Mouse (Mus musculus) CH12.LX (cell line): ENCODE results near the gene Rep15. TPM values are rescaled to one million over a fixed set of nuclear protein-coding genes. Genes with fewer than 3 reads are reported as not detected.
A peak's percentile ranks its signal among the peaks of the same experiment; 100 is the strongest.

Experiments
- DNase-seq: peaks from one replicate; pipeline ENCODE4 v3.0.0-alpha.2; 2013; ENCODE audit errors: extremely low read depth
- H3K27ac ChIP-seq: 2 replicates; pipeline ENCODE4 v1.5.1; 2012; ENCODE audit warnings: low read depth, mild to moderate bottlenecking, control low read depth, moderate library complexity; ENCODE audit not compliant: insufficient read depth
- H3K27me3 ChIP-seq: replicated peaks from 2 replicates; pipeline ENCODE3; 2012; ENCODE audit warnings: inconsistent platforms
- H3K36me3 ChIP-seq, 2 experiments: replicated peaks in 1 of 2; 2 replicates each; pipeline versions ENCODE3 to v1.6.1; 2012; ENCODE audit warnings: inconsistent platforms in 1 of 2, low read length in 1 of 2, mild to moderate bottlenecking in 1 of 2, mixed read lengths in 1 of 2, moderate library complexity in 1 of 2; ENCODE audit not compliant: control insufficient read depth in 1 of 2, insufficient read depth in 1 of 2
- H3K4me1 ChIP-seq, 2 experiments: 2 replicates each; pipeline ENCODE4 v1.6.1; 2012; ENCODE audit warnings: inconsistent platforms in 1 of 2, moderate library complexity in 1 of 2; ENCODE audit not compliant: insufficient read depth in 2 of 2, control insufficient read depth in 1 of 2
- H3K4me2 ChIP-seq: 2 replicates; pipeline ENCODE4 v1.6.1; 2012; ENCODE audit warnings: low read depth, mild to moderate bottlenecking, control low read depth; ENCODE audit not compliant: poor library complexity, insufficient read depth, severe bottlenecking
- H3K4me3 ChIP-seq, 3 experiments: fragments of 150-350 bp in 1 of 3; sonication (generic) in 1 of 3; replicated peaks in 1 of 3; 2 replicates each; pipeline versions ENCODE3 to v1.5.1; 2011 to 2012; ENCODE audit warnings: low read depth in 2 of 3, low read length in 2 of 3, mild to moderate bottlenecking in 2 of 3, moderate library complexity in 2 of 3, control low read depth in 1 of 3, improper control_type of control experiment in 1 of 3, inconsistent platforms in 1 of 3, mixed read lengths in 1 of 3; ENCODE audit not compliant: poor library complexity in 1 of 3
- H3K79me2 ChIP-seq: replicated peaks from 2 replicates; pipeline ENCODE4 v1.6.1; 2012; ENCODE audit warnings: mild to moderate bottlenecking, moderate library complexity; ENCODE audit not compliant: control insufficient read depth, poor library complexity, insufficient read depth, severe bottlenecking; ENCODE audit errors: extremely low read depth
- H3K9ac ChIP-seq: 2 replicates; pipeline ENCODE4 v1.6.1; 2012; ENCODE audit warnings: low read depth, mild to moderate bottlenecking, control low read depth, moderate library complexity; ENCODE audit not compliant: insufficient read depth
- H3K9me3 ChIP-seq: replicated peaks from 2 replicates; pipeline ENCODE3; 2012; ENCODE audit warnings: low read length, inconsistent platforms, mixed read lengths
- BHLHE40 ChIP-seq: IDR thresholded peaks from 2 replicates; pipeline ENCODE4 v1.6.1; 2011; ENCODE audit warnings: mild to moderate bottlenecking, low read depth, low read length, improper control_type of control experiment
- CHD1 ChIP-seq: IDR thresholded peaks from 2 replicates; pipeline ENCODE4 v1.6.1; 2012; ENCODE audit warnings: low read depth, low read length, improper control_type of control experiment, inconsistent platforms
- CHD2 ChIP-seq: IDR thresholded peaks from 2 replicates; pipeline ENCODE4 v1.6.1; 2011; ENCODE audit warnings: low read length, improper control_type of control experiment
- CTCF ChIP-seq, 2 experiments: IDR thresholded peaks in 1 of 2; conservative IDR thresholded peaks in 1 of 2; 2 replicates each; pipeline ENCODE4 v1.5.1; 2011 to 2012; ENCODE audit warnings: low read depth in 2 of 2, low read length in 2 of 2, improper control_type of control experiment in 1 of 2, inconsistent platforms in 1 of 2, mild to moderate bottlenecking in 1 of 2, moderate library complexity in 1 of 2
- ETS1 ChIP-seq: conservative IDR thresholded peaks from 2 replicates; pipeline ENCODE4 v1.6.1; 2012; ENCODE audit warnings: low read depth, mild to moderate bottlenecking, inconsistent platforms, low read length, improper control_type of control experiment, moderate library complexity
- GABPA ChIP-seq: IDR thresholded peaks from 2 replicates; pipeline ENCODE4 v1.6.1; 2012; ENCODE audit warnings: low read depth, low read length, improper control_type of control experiment, inconsistent platforms; ENCODE audit not compliant: insufficient replicate concordance
- IRF4 ChIP-seq: IDR thresholded peaks from 2 replicates; pipeline ENCODE4 v1.6.1; 2014; ENCODE audit warnings: low read depth, mild to moderate bottlenecking, inconsistent platforms, low read length, improper control_type of control experiment
- JUND ChIP-seq: conservative IDR thresholded peaks from 2 replicates; pipeline ENCODE4 v1.6.1; 2011; ENCODE audit warnings: low read depth, low read length, improper control_type of control experiment
- KAT2A ChIP-seq: IDR thresholded peaks from 2 replicates; pipeline ENCODE4 v1.6.1; 2012; ENCODE audit warnings: low read length, improper control_type of control experiment, inconsistent platforms; ENCODE audit not compliant: insufficient replicate concordance
- MAX ChIP-seq: IDR thresholded peaks from 2 replicates; pipeline ENCODE4 v1.6.1; 2011; ENCODE audit warnings: low read length, improper control_type of control experiment
- MXI1 ChIP-seq: IDR thresholded peaks from 2 replicates; pipeline ENCODE4 v1.6.1; 2011; ENCODE audit warnings: mild to moderate bottlenecking, low read depth, low read length, improper control_type of control experiment
- MYC ChIP-seq: IDR thresholded peaks from 2 replicates; pipeline ENCODE4 v1.6.1; 2011; ENCODE audit warnings: low read depth, mild to moderate bottlenecking, improper control_type of control experiment, low read length
- NELFE ChIP-seq: IDR thresholded peaks from 2 replicates; pipeline ENCODE4 v1.6.1; 2011; ENCODE audit warnings: low read depth, low read length, improper control_type of control experiment
- NRF1 ChIP-seq: IDR thresholded peaks from 2 replicates; pipeline ENCODE4 v1.6.1; 2014; ENCODE audit warnings: low read depth, mild to moderate bottlenecking, inconsistent platforms, low read length, improper control_type of control experiment, moderate library complexity
- PAX5 ChIP-seq: IDR thresholded peaks from 2 replicates; pipeline ENCODE4 v1.6.1; 2012; ENCODE audit warnings: low read length, inconsistent platforms, mixed read lengths
- POLR2A ChIP-seq: IDR thresholded peaks from 2 replicates; pipeline ENCODE4 v1.6.1; 2011; ENCODE audit warnings: low read depth, mild to moderate bottlenecking, improper control_type of control experiment, low read length
- RAD21 ChIP-seq: IDR thresholded peaks from 2 replicates; pipeline ENCODE4 v1.6.1; 2011; ENCODE audit warnings: low read depth, mild to moderate bottlenecking, low read length, improper control_type of control experiment, moderate library complexity
- RCOR1 ChIP-seq: conservative IDR thresholded peaks from 2 replicates; pipeline ENCODE4 v1.6.1; 2012; ENCODE audit warnings: low read depth, mild to moderate bottlenecking, inconsistent platforms, low read length, improper control_type of control experiment
- SIN3A ChIP-seq: IDR thresholded peaks from 2 replicates; pipeline ENCODE4 v1.6.1; 2012; ENCODE audit warnings: low read length, improper control_type of control experiment, inconsistent platforms
- TBP ChIP-seq: conservative IDR thresholded peaks from 2 replicates; pipeline ENCODE4 v1.6.1; 2011; ENCODE audit warnings: low read depth, low read length, improper control_type of control experiment
- TCF12 ChIP-seq: IDR thresholded peaks from 2 replicates; pipeline ENCODE4 v1.6.1; 2014; ENCODE audit warnings: low read depth, mild to moderate bottlenecking, inconsistent platforms, low read length, improper control_type of control experiment
- USF1 ChIP-seq: IDR thresholded peaks from 2 replicates; pipeline ENCODE4 v1.6.1; 2014; ENCODE audit warnings: low read depth, mild to moderate bottlenecking, inconsistent platforms, low read length, improper control_type of control experiment
- USF2 ChIP-seq: conservative IDR thresholded peaks from 2 replicates; pipeline ENCODE4 v1.6.1; 2011; ENCODE audit warnings: low read depth, low read length, improper control_type of control experiment
- ZC3H11A ChIP-seq: IDR thresholded peaks from 2 replicates; pipeline ENCODE4 v1.6.1; 2012; ENCODE audit warnings: low read depth, mild to moderate bottlenecking, inconsistent platforms, low read length, improper control_type of control experiment
- ZKSCAN1 ChIP-seq: IDR thresholded peaks from 2 replicates; pipeline ENCODE4 v1.6.1; 2012; ENCODE audit warnings: low read depth, inconsistent platforms, low read length, improper control_type of control experiment, borderline replicate concordance
- ZMIZ1 ChIP-seq: IDR thresholded peaks from 2 replicates; pipeline ENCODE4 v1.6.1; 2012; ENCODE audit warnings: low read depth, mild to moderate bottlenecking, inconsistent platforms, low read length, improper control_type of control experiment
- ZNF384 ChIP-seq: IDR thresholded peaks from 2 replicates; pipeline ENCODE4 v1.6.1; 2012; ENCODE audit warnings: low read depth, low read length, improper control_type of control experiment, inconsistent platforms
- dilution Hi-C: fragments of 300-500 bp; cut with MboI; formaldehyde crosslinking; loops from 2 replicates; pipeline ENCODE4 v1.14.3; 2020; ENCODE audit warnings: low sequenced_read_pairs; ENCODE audit not compliant: extremely low pct_unique_long_range_greater_than_20kb, extremely low pct_ligation_motif_present
- in situ Hi-C: fragments of 300-500 bp; cut with MboI; formaldehyde crosslinking; loops from 3 replicates; pipeline ENCODE4 v1.14.3; 2019; ENCODE audit warnings: low sequenced_read_pairs, low pct_ligation_motif_present, low pct_unique_long_range_greater_than_20kb, mixed read lengths
- polyA plus RNA-seq: library from polyadenylated mRNA; unstranded; fragments of >175 nt; gene quantifications from 2 replicates; pipeline ENCODE4 v1.2.1, GENCODE M21; 2012; ENCODE audit warnings: low read depth; ENCODE audit not compliant: insufficient read length
- total RNA-seq, 2 experiments: library from RNA; depleted of rRNA; stranded (reverse); fragments of 300-350 nt in 1 of 2; fragments of >200 nt in 1 of 2; gene quantifications; 2 replicates each; pipeline ENCODE4 v1.2.3; 2012 to 2014

Rep15 gene
- total and polyA plus RNA-seq, 3 experiments = 0.08 to 0.14 TPM; not detected in 1

GRCm38 (mm10) chr6:147030096-147030885 is 2.1 kb upstream of the Rep15 start:
- Histone ChIP-seq H3K4me2 (no peak overlapping the region), H3K79me2 (no peaks in the 10 kb centered on the region), H3K4me3 (no peak overlapping the region), H3K36me3 (peaks cover 42 to 71% of the 10 kb centered on the region in 2 experiments), H3K9ac (no peak overlapping the region), H3K27ac (no peak overlapping the region), H3K9me3 (no peaks in the 10 kb centered on the region), H3K27me3 (no peaks in the 10 kb centered on the region), H3K4me1 (no peaks in the 10 kb centered on the region)
- TF ChIP-seq CHD1 (no peak), TCF12 (no peak), CTCF (conservative IDR thresholded peaks at IDR 0.05 in 1 of 2, IDR thresholded peaks at IDR 0.05 in 1 of 2; ENCODE audit: low read depth in 2 of 2, low read length in 2 of 2) (no peak), JUND (no peak), ZC3H11A (no peak), RCOR1 (no peak), USF1 (no peak), MYC (no peak), POLR2A (no peak)
- dilution Hi-C loops (no loop called here), in situ Hi-C loops (no loop called here)
- DNase-seq = no peak

GRCm38 (mm10) chr6:147042291-147043290 is 10.2 kb downstream of the Rep15 start, which contains the start of gene Mrps35:
TSS of gene Mrps35 (plus strand) at chr6:147042764.
- in situ Hi-C loops = no loop called here
- peak within 1 kb of the TSS; percentile 80 for H3K9ac ChIP-seq
- peaks cover 28% of the 10 kb centered on the region for H3K79me2 ChIP-seq
- peak within 1 kb of the TSS; percentile 91 for H3K4me2 ChIP-seq
- no peaks in the 10 kb centered on the region for H3K27me3 ChIP-seq
- peak; percentile 91 for DNase-seq
- peaks cover 2% of the 10 kb centered on the region for H3K9me3 ChIP-seq
- dilution Hi-C loops = no loop called here
- peaks cover 18 to 26% of the 10 kb centered on the region in 2 experiments for H3K36me3 ChIP-seq
- peaks cover 9 to 20% of the 10 kb centered on the region in 2 experiments for H3K4me1 ChIP-seq
- peak within 1 kb of the TSS; percentile 86 to 97 (median 97) for H3K4me3 ChIP-seq
- peak within 1 kb of the TSS; percentile 1; the same call in 1 of the 2 replicates for H3K27ac ChIP-seq
- TF ChIP-seq USF2 = no peak
- no peak for TF ChIP-seq ZC3H11A
- TF ChIP-seq NELFE = peak; percentile 90
- peak; percentile 80; the same call in 1 of the 2 replicates for TF ChIP-seq CHD1
- TF ChIP-seq MXI1 = peak; percentile 41; the same call in 1 of the 2 replicates
- TF ChIP-seq NRF1 = peak; percentile 64
- TF ChIP-seq KAT2A = peak; percentile 77; the same call in 1 of the 2 replicates
- no peak for TF ChIP-seq ZKSCAN1
- peak; percentile 58; the same call in 1 of the 2 replicates for TF ChIP-seq IRF4
- no peak for TF ChIP-seq BHLHE40
- peak; percentile 73; the same call in 1 of the 2 replicates for TF ChIP-seq ZMIZ1
- TF ChIP-seq MAX = peak; percentile 71; the same call in 1 of the 2 replicates
- no peak for TF ChIP-seq ETS1
- peak; percentile 62 for TF ChIP-seq SIN3A
- peak; percentile 83 for TF ChIP-seq MYC
- TF ChIP-seq POLR2A = peak; percentile 93
- no peak for TF ChIP-seq CTCF (conservative IDR thresholded peaks at IDR 0.05 in 1 of 2, IDR thresholded peaks at IDR 0.05 in 1 of 2; ENCODE audit: low read depth in 2 of 2, low read length in 2 of 2)
- TF ChIP-seq PAX5 = no peak
- TF ChIP-seq ZNF384 = no peak
- no peak for TF ChIP-seq CHD2
- peak; percentile 92 for TF ChIP-seq TCF12
- TF ChIP-seq RCOR1 = no peak; the same call in 1 of the 2 replicates
- TF ChIP-seq RAD21 = no peak
- TF ChIP-seq GABPA = no peak
- peak; percentile 87 for TF ChIP-seq TBP
